In the genomic region with DNA sequence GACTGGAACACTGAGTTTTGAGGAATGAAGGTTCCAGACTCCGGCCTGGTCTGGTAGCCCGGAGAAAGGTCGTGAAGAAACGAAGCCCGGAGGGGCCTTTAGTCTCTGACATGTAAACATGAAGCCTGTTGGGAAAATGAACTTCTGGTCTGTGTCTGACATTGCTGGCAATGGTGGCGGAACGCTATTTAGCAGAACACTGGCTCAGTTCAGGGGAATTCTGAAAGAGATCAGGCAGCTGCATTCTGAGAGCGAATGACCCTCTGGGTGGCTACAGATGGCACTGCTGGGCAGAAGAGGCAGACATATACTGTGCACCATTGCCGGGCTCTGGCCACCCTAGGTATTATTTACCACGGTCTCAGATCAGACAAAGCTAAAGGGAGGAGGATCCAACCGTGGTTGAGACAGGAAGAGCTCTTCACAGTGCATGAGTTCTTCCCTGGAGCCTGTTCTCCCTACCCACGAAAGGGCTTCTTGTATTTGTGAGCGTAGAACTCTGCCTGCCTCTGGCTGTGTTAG, we compare ENCODE assay signal across 18 mouse cellular contexts. TPM values are rescaled to one million over a fixed set of nuclear protein-coding genes. Genes with fewer than 3 reads are reported as not detected.
A peak's percentile ranks its signal among the peaks of the same experiment; 100 is the strongest.
DNase-seq lines count a peak whose midpoint lies in the region; ATAC-seq lines count a peak whose summit lies in the region.
"Had no signal": no experiment of that assay in that cellular context is flagged by ENCODE, and none has a peak within 500 bp of the region (broad histone marks: within the 10 kb centered on the region; RNA-seq: fewer than 3 reads in every experiment).

No protein-coding gene starts in this region.

- peak; percentile 70 for DNase-seq in heart, embryonic 10.5 days (ENCODE audit: low spot score)
- DNase-seq in heart, postnatal 36 days = no peak
- peak; percentile 12 for DNase-seq in layer of hippocampus, adult 11-12 months (ENCODE audit: low spot score)
- no peak for DNase-seq in layer of hippocampus, adult 9-10 months (ENCODE audit: low spot score)
- DNase-seq in adipocyte (ENCODE audit: low spot score) = peak; percentile 47
- peak; percentile 51 for DNase-seq in liver
- DNase-seq: cerebellum, adult 8-10 months; forebrain, postnatal 0 days; gastrocnemius, postnatal 36 days; heart, postnatal 10 days; thymus, postnatal 25 days had no signal

- no peaks in the 10 kb centered on the region for H3K9me3 ChIP-seq in heart, embryonic 10.5 days
- H3K9me3 ChIP-seq: embryonic facial prominence, embryonic 12.5 days; neural tube, embryonic 15.5 days had no signal

- WGBS in heart, embryonic 10.5 days = 75% methylated on average over 13 of the region's 13 CpGs

- peak overlapping the region; percentile 64; the same call in 1 of the 2 replicates for H3K27ac ChIP-seq in heart, embryonic 10.5 days
- H3K27ac ChIP-seq: embryonic facial prominence, embryonic 12.5 days; macrophage; neural tube, embryonic 15.5 days had no signal

- intact Hi-C loops in heart, postnatal 36 days (cut with DNase I) = no loop called here

- ATAC-seq in activated CD4-positive, CD25-positive, alpha-beta regulatory T cell, adult 4 months = no peak
- ATAC-seq in megakaryocyte, adult 5-6 weeks (ENCODE audit: poor library complexity, severe bottlenecking) = no peak
- ATAC-seq: forebrain, postnatal 0 days had no signal

- no peaks in the 10 kb centered on the region for H3K36me3 ChIP-seq in heart, embryonic 10.5 days
- H3K36me3 ChIP-seq: embryonic facial prominence, embryonic 12.5 days; neural tube, embryonic 15.5 days had no signal

- 0 out of 2 replicates have a peak overlapping the region, but pooled peaks have one; percentile 22 for H3K4me3 ChIP-seq in heart, embryonic 10.5 days
- H3K4me3 ChIP-seq: embryonic facial prominence, embryonic 12.5 days; neural tube, embryonic 15.5 days had no signal

- H3K27me3 ChIP-seq in heart, embryonic 10.5 days (ENCODE audit: insufficient read depth, poor library complexity, severe bottlenecking) = no peaks in the 10 kb centered on the region
- H3K27me3 ChIP-seq: embryonic facial prominence, embryonic 12.5 days; neural tube, embryonic 15.5 days had no signal

- peaks cover 22% of the 10 kb centered on the region for H3K4me1 ChIP-seq in heart, embryonic 10.5 days
- H3K4me1 ChIP-seq: embryonic facial prominence, embryonic 12.5 days; neural tube, embryonic 15.5 days had no signal

RNA-seq across cellular contexts. Expression of a gene that starts 17.9 kb away (rescaled TPM):
- polyA plus RNA-seq in heart, embryonic 10.5 days (2016; fragmentation: Nextera tagmentation; extraction: Ambion mirVana) = 6.7 and 7.3 TPM in 2 replicates
- total RNA-seq in heart, postnatal 36 days (2021) = not detected
- under 1 TPM in 1 of 2 experiments, not detected in 1; 0.93 TPM for polyA plus RNA-seq in activated CD4-positive, CD25-positive, alpha-beta regulatory T cell, adult 4 months (2017; shearing (Covaris generic))
- 0.89 and 2.3 TPM in 2 replicates for total RNA-seq in megakaryocyte, adult 5-6 weeks (2015)
- total RNA-seq in megakaryocyte, adult 5-6 weeks (2017) = 1.7 and 2.4 TPM in 2 replicates
- total RNA-seq: gastrocnemius, postnatal 36 days; monocyte, adult 5-6 weeks had no signal
- polyA plus RNA-seq: macrophage had no signal

RNA-seq across cellular contexts. Expression of a gene that starts 18.1 kb away (rescaled TPM):
- 56.6 and 62.6 TPM in 2 replicates for polyA plus RNA-seq in heart, embryonic 10.5 days (2016; fragmentation: Nextera tagmentation; extraction: Ambion mirVana)
- total RNA-seq in heart, postnatal 36 days (2021) = 10 to 100 TPM in 1 of 2 experiments, 1 to 10 TPM in 1; 9.1 to 13.2 TPM
- 10 to 100 TPM; 26.2 to 30.4 TPM for polyA plus RNA-seq in activated CD4-positive, CD25-positive, alpha-beta regulatory T cell, adult 4 months (2017; shearing (Covaris generic))
- 111 and 113 TPM in 2 replicates for total RNA-seq in megakaryocyte, adult 5-6 weeks (2015)
- total RNA-seq in megakaryocyte, adult 5-6 weeks (2017) = 130 and 151 TPM in 2 replicates

RNA-seq across cellular contexts. Expression of a gene that starts 56.7 kb away (rescaled TPM):
- polyA plus RNA-seq in heart, embryonic 10.5 days (2016; fragmentation: Nextera tagmentation; extraction: Ambion mirVana) = 32.8 and 314 TPM in 2 replicates
- 10 to 100 TPM; 53.3 to 56.3 TPM for total RNA-seq in heart, postnatal 36 days (2021)
- polyA plus RNA-seq in activated CD4-positive, CD25-positive, alpha-beta regulatory T cell, adult 4 months (2017; shearing (Covaris generic)) = 1 to 10 TPM; 1.3 to 1.9 TPM
- total RNA-seq in megakaryocyte, adult 5-6 weeks (2015) = 234 and 247 TPM in 2 replicates
- 92.2 and 130 TPM in 2 replicates for total RNA-seq in megakaryocyte, adult 5-6 weeks (2017)

RNA-seq across cellular contexts. Expression of a gene that starts 56.9 kb away (rescaled TPM):
- 0.90 TPM in 1 of 2 replicates, not detected in the other for polyA plus RNA-seq in heart, embryonic 10.5 days (2016; fragmentation: Nextera tagmentation; extraction: Ambion mirVana)
- 1 to 10 TPM; 6.7 to 8.7 TPM for total RNA-seq in heart, postnatal 36 days (2021)
- 1 to 10 TPM; 1.1 to 1.2 TPM for polyA plus RNA-seq in activated CD4-positive, CD25-positive, alpha-beta regulatory T cell, adult 4 months (2017; shearing (Covaris generic))
- not detected in 2 replicates for total RNA-seq in megakaryocyte, adult 5-6 weeks (2015)
- total RNA-seq in megakaryocyte, adult 5-6 weeks (2017) = 0.55 TPM in 1 of 2 replicates, not detected in the other
- total RNA-seq: forebrain, postnatal 0 days; monocyte, adult 5-6 weeks had no signal
- polyA plus RNA-seq: intestine, embryonic 14.5 days had no signal

Comparison
In these comparisons a context has a peak if more than half of its experiments do, and no peak if none do; other contexts are left out.
1. DNase-seq: peak in heart, embryonic 10.5 days (single experiment), layer of hippocampus, adult 11-12 months (single experiment), adipocyte (single experiment) and liver (single experiment); none in heart, postnatal 36 days (0 of 2) and layer of hippocampus, adult 9-10 months (single experiment).
2. RNA of a gene that starts 18.1 kb away (total RNA-seq): 111 to 151 TPM in megakaryocyte, adult 5-6 weeks; 9.1 to 13.2 TPM in heart, postnatal 36 days; every median in the first group is over 4 times any median in the second.